Mouse (Mus musculus): ENCODE results near the gene Srebf1.
A peak's percentile ranks its signal among the peaks of the same experiment; 100 is the strongest.

Gene Srebf1

GRCm38 (mm10) chr11:60176182-60176974, 46.0 kb downstream of the Srebf1 start:
- DNase-seq: peak; percentile 91

- DNase-seq: peak; percentile 88
Observed at GRCm38 (mm10) chr11:60175371-60176181, 46.8 kb downstream of the Srebf1 start.

DNA sequence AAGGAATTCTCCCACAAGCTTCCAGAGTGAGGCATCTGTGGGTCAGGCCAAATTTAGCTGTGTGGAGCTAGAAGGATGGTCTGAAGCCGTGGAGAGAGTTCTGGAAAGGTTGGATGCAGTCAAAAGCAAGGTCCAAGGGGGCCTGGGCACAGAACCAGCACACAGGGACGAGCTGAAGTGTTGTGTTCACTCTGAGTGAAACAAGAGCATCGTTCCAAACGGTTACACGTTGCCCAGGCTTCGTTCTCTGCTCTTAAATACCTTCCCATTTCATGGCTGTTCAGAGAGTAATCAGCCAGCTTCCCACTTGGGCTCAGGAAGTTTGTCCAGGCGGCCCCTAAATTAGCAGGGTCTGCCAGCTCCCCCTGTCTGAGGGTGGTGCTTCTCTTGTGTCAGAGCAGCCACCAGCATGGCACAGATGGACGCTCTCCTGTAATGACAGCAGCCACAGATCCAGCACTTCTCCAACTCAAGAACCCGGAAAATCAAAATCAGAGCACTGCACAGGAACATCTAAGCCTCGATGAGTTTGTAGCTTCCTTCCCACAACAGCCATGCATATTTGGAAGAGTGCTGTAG, 48.7 kb downstream of the Srebf1 start:
- peak; percentile 35 for DNase-seq

GRCm38 (mm10) chr11:60172074-60172473, 50.3 kb downstream of the Srebf1 start:
- no peak for DNase-seq

- DNase-seq: no peak
Observed at GRCm38 (mm10) chr11:60168780-60169179, 53.6 kb downstream of the Srebf1 start.

- DNase-seq: no peak
Observed at GRCm38 (mm10) chr11:60165076-60165475, 57.3 kb downstream of the Srebf1 start.

DNA sequence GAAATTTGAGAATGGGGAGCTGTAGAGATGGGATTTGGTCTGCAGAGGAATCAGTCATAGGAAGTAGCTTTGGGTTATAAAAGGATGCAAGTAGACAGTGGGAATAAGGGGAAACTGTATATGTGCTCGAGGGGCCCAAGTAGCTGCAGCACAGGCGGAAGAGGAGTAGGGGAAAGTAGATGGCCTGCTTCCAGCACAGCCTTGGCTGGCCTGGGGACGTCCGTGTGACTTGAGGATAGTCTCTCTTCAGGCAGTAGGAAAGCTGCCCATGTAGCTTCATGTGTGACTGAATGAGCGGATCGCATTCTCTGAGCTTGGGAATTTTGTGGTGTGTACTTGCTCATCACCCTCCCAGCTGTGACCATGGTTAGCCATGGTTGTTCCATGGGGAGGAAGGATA, 57.9 kb downstream of the Srebf1 start:
- no peak for DNase-seq

- no peak for DNase-seq
Observed at GRCm38 (mm10) chr11:60163362-60163761, 59.0 kb downstream of the Srebf1 start.

- DNase-seq: no peak
Observed at GRCm38 (mm10) chr11:60162547-60162946, 59.8 kb downstream of the Srebf1 start.

GRCm38 (mm10) chr11:60161146-60161874, 61.1 kb downstream of the Srebf1 start:
- DNase-seq: no peak

DNA sequence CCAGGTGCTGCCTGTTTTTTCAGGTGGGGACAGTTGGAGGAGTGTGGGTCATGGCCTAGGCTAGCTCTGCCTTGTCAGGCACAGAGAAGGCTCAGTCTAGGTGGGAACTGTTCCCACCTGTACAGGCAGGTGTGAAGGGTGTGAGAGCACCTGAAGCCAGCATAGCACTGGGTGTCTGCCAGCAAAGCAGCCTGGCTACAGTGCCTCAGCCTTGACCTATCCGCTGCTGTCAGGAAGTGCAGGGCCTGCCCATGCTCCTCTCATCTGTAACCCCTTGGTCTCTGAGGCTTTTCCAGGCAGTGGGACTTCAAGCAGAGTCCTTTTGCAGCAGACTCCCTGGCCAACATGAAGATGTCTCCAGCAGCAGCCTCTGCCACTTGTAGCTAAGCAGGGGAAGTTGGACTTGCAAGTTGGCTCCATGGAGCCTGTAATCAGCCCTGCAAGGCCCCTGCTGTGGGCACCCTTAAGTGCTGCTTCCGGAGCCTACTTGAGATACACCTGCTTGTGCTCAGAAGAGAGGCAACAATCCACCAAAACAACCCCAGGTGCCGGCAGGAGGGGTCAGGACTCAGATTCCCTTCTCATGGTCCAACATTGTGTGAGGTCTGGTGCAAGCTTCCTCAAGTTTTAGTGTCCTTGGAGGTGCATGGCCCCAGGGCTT, 61.8 kb downstream of the Srebf1 start:
- DNase-seq: no peak

- no peak for DNase-seq
Observed at GRCm38 (mm10) chr11:60159955-60160354, 62.4 kb downstream of the Srebf1 start.

DNA sequence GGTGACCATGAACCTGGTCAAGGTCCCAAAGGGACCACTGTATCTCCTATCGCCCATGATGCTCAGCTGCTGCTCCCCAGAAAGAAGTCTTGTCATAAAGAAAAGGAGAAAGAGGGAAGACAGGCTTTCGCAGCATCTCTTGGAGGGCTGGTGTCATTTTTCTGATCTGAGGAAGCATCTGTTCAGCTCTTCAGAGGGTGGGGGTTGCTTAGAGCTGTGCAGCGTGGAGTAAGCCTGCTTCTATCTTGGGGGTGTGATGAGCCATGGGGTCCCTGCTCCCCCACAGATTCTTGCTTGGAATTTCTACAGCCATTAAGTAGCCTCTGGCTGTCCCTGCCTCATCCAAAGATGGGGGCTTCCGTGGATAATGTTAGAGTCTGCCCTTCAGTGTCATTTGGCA, 64.1 kb downstream of the Srebf1 start:
- DNase-seq: no peak

GRCm38 (mm10) chr11:60155690-60156089, 66.7 kb downstream of the Srebf1 start:
- DNase-seq: no peak

DNA sequence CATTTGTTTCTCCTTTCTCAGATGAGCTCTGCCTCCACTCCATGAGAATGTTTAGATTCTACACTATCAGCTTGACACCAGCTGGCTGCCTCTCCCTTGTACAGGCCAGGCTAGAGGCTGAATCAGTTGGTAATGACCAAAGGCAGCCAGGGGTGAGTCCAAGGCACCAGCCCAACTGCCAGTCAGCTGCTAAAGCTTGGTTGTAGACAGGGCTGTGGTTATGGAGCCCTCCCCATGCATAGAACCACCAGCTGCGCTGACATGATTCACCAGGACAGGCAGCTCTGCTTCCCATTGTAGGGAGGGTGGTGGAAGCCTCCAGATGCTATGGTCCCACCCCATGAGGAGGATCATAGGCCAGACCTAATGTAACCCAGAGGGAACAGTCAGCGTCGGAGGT, 68.4 kb downstream of the Srebf1 start:
- no peak for DNase-seq

GRCm38 (mm10) chr11:60152339-60152738, 70.0 kb downstream of the Srebf1 start:
- no peak for DNase-seq

DNA sequence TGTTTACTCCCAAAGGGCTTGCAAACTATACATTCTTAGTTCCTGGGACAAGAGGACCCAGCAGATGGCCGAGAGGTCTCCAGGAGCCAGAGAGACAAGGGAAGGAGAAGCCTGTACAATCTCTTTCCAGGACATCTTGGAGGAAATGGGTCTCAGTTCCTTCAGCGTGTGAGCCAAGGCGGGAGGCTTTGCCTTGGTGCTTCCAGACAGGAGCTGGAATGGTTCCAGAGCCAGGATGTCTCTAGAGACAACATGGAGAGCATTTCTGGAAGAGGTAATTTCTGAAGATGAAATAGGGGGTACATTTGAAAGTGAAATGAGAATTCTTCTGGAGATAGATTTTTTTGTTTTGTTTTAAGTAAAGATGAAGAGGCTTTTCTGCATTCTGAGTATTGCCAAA, 71.7 kb downstream of the Srebf1 start:
- DNase-seq: no peak

All from cerebellum, adult 9-11 months (tissue).